Mouse (Mus musculus) liver, adult 2 months (tissue): ENCODE results near the gene Cnot11.

ENCODE experiments used
- CTCF ChIP-seq: fragments of 200-500 bp; IDR thresholded peaks from 2 replicates; pipeline ENCODE4 v1.5.1; 2011; ENCODE audit warnings: low read depth, low read length, control low read depth
- POLR2A ChIP-seq: fragments of 200-500 bp; IDR thresholded peaks from 2 replicates; pipeline ENCODE4 v1.6.1; 2011; ENCODE audit warnings: low read length, control low read depth; ENCODE audit not compliant: insufficient read depth; ENCODE audit errors: extremely low read depth

- TF ChIP-seq CTCF (no peak), POLR2A (no peak)
Measured at GRCm38 (mm10) chr1:39545589-39545988, 10.8 kb downstream of the Cnot11 start.
